Mouse (Mus musculus) thymus, postnatal 4 days (tissue): ENCODE results near the gene Casc3.
"Not testable (repeated sequence)": the region's sequence is repeated elsewhere in the genome, so short reads cannot be mapped to it uniquely, and the experiment has no call there.

Source experiments
- DNase-seq: peaks from one replicate; pipeline ENCODE4 v3.0.0; 2021

Casc3 gene

DNA sequence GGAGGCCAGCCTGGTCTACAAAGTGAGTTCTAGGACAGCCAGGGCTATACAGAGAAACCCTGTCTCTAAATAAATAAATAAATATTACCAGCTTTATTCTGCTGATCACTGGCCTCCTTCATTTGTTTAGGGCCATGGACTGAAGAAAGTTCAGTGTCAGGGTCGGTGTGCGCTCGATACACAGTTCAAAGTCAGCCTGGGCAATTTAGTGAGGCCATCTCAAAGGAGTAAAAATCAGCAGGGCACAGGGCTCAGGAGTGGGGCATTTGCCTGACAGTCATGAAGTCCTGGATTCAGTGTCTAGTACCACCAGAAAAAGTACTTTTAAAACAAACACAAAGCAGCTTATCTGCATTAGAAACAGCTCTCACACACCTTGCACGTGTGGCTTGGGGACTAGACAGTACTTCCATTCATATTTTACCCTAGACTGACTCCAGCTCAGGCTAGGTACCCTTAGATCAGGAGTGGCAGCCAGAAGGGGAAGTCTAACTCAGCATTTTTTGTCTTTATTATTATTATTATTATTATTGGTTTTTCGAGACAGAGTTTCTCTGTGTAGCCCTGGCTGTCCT, 14.0 kb upstream of the Casc3 start:
- no peak for DNase-seq

DNA sequence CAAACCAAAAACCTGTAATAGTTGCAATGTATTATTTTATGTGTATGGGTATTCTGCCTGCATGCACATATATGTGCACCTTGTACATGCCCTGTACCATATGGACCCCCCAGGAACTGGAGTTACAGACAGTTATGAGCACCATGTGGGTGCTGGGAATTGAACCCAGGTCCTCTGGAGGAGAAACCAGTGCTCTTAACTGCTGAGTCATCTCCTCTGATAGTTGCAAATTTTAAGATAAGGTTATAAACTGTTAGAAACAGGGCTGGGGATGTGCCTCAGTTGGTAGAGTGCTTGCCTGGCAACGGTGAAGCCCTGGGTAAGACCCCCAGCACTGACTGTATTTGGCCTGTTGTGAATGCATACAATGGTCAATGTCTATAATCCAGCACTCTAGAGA, 13.3 kb upstream of the Casc3 start:
- no peak for DNase-seq

DNA sequence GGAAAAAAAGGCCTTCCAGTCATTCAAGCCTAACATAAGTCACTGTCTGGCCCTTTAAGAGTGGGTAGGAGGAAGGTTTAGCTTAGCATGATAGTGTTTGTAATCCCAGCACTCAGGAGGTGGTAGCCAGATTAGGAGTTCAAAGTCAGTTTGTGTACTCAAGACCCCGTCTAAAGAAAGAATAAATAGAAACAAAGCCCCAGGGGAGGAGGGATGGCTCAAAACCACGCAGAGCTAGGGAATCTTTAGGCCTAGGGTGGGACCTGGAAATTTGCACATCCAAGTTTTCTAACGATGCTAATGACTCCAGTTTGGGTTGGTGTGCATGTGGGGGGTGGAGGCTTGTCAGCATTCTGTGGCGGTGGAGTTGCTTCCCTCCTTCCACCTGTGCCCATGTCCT, 12.6 kb upstream of the Casc3 start:
- DNase-seq = no peak

DNA sequence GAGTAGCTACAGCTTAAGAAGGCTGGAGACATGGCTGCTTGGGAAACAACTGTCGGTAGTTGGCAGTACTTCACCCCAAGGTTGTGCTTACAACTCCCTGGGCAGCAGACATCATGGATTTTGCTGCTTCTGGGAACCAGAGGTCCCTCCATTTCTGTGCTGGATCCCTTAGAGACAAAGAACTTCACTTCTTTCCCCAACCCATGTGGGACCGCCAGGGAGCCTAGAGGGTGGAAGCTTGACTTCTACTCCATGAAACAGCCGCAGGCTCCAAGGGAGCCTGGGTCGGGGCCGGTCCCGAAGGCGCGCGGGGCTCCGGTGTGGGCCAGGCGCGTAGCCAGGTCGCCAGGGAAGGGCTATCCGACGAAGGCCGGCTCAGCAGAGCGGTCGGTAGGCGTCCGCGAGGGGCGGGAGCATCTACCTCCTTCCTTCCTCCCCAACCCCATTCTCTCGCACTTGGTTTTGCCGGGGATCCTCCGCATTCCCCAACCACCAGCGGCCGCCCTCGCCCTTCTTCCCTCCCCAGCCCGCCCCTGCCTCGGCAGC, 10.2 kb upstream of the Casc3 start:
- DNase-seq = no peak

DNA sequence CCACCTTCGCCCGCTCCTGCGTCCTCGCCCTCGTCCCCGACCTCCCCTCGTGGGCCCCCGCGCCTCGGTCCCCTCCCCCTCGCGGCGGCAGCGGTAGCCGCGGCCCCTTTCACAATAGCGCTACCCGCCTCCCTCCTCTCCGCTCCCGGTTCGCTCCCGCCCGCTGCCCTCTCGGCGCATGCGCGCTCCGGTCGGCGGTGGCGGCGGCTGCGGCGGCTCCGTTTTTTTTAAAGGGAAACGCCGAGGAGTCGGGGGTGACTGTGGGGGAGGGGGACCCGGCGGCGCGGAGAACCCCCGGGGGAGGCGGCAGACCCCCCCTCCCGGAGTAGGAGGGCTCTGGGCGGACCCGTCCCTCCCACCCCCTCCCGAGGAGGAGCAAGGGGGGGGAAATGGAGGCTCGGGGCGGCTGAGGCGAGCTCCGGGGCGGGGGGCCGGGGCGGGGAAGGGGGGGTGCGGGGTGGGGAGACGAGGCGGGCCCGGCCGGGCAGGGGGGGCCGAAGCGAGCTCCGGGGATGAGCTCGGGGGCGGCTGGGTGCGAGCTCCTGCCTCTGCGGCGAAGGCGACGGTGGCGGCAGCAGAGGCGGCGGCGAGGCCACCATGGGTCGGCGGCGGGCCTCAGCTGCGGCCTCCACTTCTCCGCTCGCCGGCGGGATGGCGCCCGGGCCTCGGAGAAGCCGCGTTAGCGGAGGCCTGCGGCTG, 9.5 kb upstream of the Casc3 start, which contains the start of gene Msl1:
Msl1 (plus strand) TSS at position 502 of the 699 bp plus-strand sequence.
- DNase-seq = peak; percentile 92

DNA sequence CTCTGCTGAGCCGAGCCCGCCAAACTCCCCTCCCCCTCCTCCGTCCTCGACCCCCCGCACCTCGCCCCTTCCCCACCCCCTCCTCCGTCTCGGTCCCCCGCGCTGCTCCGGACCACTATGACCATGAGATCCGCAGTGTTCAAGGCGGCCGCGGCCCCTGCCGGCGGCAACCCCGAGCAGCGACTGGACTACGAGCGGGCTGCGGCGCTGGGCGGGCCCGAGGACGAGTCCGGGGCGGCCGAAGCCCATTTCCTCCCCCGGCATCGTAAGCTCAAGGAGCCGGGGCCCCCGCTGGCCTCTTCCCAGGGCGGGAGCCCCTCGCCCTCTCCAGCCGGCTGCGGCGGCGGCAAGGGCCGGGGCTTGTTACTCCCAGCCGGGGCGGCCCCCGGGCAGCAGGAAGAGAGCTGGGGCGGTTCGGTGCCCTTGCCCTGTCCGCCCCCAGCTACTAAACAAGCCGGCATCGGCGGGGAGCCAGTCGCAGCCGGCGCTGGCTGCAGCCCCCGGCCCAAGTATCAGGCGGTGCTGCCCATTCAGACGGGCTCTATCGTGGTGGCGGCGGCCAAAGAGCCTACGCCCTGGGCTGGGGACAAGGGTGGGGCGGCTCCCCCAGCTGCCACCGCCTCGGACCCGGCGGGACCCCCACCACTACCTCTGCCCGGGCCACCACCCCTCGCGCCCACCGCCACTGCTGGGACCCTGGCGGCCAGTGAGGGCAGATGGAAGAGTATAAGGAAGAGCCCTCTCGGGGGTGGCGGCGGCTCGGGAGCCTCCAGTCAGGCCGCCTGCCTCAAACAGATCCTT, 8.8 kb upstream of the Casc3 start:
- DNase-seq = peak; percentile 77

DNA sequence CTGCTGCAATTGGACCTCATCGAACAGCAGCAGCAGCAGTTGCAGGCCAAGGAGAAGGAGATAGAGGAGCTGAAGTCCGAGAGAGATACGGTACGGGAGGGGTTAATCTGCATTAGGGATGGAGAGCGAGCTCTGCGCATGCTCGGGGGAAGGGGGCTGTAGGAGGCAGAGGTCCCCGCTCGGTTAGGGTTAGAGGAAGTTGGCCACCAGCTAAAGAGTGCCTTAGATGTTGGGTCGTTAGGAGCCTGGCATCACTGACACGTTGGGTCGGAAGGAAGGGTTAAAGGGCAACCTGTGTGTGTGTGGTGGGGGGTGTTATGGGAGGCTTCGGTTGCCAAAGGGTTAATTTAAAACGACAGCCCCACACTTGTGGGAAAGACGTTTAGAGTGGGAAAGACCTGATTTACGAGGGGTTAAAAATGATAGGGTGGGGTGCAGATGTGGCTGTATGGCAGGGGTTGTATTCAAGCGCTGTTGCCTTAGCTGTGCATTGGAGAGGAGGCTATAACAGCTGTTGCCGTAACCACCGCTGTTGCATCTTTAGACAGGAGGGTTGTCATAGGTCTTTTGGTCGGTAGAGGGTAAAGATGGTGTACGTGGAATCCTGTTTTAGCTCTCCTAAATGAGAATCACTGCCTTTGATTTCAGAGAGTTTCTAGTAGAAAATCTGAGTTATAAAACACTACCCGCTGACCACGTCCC, 8.0 kb upstream of the Casc3 start:
- DNase-seq = peak; percentile 83

DNA sequence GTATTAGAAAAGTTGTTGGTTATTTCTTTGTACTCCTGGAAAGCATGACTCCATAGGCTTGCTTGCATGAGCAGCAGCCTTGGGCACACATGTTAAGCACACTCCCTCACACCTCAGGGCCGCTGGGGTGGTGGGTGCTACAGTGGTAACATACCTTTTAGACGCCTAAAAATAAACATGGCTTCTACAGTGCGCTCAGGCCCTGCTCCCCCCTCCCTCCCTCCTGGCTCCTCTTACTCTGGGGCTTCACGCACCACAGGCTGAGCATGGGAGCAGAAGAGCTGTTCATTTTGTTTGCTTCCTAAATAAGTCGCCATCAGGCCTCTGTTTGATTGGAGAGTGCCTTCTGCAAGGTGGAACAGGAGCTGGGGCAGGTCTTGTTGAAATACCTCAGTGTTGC, 7.4 kb upstream of the Casc3 start:
- DNase-seq = peak; percentile 37

DNA sequence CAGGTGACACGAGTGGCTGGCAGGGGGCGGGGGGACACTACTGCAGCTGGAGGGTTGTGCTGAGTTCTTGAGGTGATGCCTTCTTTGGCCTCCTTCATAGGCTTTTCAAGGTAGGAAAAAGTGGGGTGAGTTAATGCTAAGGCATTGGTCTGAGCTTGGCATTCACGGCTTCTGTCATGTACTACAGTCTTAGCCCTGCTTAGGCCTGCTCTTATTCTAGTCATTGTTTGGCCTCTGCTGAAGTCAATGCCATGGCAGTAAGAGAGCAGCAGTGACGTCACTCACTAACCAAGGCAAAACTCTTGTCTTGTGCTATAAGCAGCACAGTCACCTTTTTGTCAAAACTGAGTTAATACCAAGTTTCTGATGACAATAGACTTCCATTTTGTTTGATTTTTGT, 6.8 kb upstream of the Casc3 start:
- no peak for DNase-seq

DNA sequence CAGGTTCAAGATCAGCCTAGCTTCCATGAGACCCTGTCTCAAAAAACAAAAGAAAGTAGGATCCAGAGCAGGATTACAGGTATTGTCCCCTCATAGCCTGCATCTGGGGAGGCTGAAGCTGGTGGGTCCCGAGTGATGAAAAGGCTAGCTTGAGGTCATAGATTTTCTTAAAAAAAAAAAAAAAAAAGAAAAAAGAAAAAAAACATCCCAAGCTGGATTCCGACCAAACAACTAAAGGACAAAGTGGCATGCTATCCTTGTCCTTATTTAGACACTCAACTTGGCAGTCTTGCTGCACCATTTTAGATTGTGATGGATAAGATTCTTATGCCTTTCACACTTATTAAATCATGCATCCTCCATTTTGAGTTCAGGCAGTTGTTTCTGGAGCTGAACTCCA, 3.7 kb downstream of the Casc3 start:
- DNase-seq = no peak

DNA sequence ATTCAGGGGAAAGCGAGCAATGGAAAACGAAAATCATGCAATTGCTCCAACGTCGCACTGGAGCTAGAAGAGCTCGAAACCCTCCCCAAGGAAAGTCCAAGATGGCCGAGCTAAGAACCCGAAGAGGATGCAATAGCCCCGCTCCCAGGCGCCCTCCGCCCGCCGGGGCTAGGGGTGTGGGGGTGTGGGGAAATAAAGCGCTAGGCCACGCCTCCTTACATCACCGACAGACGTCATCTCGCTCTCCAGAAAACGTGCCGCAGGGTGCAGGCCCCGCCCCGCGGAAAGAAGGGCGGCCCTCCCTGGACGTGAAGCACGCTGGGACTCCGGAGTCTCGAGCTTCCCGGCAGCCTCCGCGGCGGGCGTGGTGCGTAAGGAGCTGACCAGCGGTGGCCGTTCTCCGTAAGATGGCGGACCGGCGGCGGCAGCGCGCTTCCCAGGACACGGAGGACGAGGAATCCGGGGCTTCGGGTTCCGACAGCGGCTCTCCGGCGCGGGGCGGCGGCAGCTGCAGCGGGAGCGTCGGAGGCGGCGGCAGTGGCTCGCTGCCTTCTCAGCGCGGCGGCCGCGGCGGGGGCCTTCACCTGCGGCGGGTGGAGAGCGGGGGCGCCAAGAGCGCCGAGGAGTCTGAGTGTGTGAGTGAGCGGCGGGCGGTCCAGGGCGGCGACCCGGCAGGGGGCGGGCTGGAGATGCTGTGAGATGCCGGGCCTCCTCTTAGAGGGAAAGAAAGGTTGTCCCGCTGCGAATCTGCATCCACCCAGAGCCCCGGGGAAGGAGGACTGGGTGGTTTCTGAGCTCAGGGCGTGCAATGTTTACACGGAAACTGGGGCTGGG, 5.0 kb downstream of the Casc3 start:
- DNase-seq = peak; percentile 98

DNA sequence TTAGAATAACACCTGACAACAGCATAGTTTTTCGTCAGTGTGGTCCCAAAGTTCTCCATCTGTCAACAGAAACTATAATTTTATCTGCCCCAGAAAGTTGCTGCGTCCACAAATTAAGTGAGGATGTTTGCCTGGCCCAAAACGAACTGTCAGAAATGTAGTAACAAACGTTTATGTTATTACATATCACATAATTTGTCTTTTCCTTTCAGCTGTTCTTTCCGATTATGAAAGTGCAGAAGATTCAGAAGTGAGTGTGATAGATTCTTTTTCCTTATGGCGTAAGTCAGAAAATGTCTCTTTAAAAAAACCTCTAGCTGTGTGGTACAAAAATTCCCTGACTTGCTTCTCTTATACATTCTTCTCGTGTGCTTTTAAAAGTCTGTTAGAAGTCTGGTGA, 6.0 kb downstream of the Casc3 start:
- no peak for DNase-seq

DNA sequence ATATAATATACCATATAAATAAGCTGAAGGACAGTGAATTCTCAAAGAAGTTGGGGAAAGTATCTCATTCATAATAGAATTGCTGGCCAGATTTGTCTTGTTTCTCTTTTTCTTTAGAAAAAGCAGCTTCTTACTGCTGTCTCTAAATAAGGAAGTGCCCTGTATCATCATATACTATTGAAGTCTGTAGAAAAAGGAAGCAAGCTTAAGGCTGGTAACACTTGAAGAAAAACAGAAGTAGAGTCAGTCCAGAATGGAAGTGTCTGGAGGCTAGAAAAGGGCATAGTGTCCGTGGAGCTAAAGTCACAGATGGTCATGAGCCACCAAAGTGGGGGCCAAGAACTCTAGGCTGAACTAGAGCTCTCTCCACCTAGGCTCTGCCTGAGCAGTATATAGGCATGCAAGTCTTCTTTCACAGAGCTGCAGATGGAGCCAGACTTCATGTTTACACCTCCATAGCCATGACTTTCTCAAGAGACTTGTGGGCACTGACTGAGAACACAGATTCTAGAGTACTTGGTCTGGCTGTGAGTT, 12.1 kb downstream of the Casc3 start:
- DNase-seq = no peak

DNA sequence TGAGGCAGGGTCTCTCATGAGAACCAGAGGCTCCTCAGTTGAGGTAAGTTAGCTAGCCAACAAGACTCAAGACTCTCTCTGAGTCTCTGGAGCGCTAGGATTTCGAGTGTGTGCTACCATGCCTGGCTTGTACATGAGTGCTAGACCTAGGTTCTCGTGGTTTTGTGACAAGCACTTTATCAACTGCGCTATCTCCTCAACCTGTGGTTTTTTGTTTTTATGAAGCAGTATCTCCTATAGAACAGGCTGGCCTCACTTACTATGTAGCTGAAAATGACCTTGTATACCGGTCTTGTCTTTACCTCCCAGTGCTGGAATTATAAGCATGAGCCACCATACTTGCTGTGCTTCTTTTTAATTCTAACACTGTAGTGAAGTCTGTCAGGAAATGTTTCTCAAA, 16.3 kb downstream of the Casc3 start:
- DNase-seq = no peak

DNA sequence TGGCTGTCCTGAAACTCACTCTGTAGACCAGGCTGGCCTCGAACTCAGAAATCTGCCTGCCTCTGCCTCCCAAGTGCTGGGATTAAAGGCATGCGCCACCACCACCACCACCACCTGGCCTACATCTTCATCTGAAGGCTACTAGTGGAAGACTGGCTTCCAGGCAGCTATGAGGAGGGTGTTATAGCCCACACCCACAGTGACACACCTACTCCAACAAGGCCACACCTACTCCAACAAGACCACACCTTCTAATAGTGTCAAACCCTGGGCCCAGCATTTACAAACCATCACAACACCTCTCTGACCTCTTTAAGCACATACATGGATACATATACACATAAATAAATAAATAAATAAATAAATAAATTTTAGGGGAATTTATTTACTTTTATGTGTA, 21.4 kb downstream of the Casc3 start:
- DNase-seq = not testable (repeated sequence)

DNA sequence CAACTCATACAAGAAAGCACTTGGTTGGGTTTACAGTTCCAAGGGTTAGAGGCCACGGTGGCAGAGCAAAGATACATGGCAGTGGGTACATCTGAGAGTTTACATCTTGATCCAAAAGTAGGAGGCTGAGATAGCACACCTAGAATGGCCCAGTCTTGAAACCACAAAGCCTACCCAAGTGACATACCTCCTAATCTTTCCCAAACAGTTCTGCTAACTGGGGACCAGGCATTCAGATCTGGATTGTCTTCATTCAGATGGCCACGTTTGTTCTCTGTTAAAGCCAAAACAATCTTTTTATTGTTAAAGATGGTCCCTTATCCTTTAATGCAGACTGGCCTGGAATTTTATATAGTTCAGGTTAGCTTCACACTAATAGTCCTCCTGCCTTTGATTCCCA, 23.2 kb downstream of the Casc3 start:
- no peak for DNase-seq

DNA sequence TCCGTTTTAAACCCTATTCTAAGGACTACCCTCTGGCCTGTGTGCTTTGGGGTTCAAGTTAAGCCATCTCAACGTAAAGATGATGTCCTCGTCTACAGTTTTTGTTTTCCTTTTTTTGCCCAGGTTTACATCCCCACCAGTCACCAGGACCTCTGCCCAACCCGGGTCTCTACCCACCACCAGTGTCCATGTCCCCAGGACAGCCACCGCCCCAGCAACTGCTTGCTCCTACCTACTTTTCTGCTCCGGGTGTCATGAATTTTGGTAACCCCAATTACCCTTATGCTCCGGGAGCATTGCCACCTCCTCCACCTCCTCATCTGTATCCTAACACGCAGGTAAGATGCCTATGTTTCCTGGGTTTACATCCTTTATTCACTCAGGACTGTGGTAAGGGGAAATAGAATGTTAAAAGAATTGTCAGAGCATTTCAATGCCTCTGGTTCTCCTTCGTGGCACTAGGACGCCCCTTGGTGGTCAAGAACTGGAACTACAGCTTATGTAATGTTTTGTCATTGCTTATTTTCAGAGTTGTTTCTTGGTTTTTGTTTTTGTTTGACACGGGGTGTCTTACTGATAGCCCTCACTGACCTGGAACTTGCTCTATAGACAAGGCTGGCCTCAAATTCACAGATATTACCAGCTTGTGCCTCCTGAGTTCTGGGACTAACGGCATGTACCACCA, 24.5 kb downstream of the Casc3 start:
- DNase-seq = peak; percentile 67

DNA sequence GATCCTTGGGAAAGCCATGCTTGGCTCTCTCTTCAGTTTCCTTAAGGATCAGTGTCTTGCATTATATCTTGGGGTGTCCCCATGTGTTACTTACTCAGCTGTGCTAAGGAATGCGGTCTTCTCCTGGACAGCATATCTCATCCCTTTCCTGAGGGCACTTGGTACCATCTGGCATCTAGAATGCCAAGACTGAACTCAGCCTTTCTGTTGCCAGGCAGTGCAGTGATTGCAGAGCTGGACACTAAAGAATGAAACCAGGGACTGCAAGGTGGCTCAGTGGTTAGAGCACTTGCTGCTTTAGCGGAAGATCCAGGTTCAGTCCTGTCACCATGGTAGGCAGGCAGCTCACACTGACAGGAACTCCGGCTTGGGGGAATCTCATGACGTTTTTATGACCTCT, 25.2 kb downstream of the Casc3 start:
- no peak for DNase-seq

DNA sequence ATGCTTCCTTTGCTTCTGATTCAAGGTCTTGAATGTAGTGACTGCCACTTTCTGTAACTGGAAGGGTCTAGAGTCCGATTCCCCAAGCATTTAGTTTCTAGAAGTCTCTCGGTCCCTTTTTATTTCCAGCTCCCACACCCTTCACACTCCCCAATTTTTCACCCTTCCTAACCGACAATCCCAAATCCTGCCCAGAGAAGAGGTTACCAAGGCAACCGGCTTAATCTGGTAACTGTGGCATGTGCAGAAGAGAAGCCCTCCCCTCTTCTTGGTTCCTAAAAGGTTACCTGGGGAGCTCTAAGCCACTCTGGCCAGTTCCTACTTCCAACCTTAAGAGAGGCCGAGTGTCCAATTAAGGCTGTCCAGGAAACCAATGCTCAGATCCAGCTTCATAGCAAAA, 30.6 kb downstream of the Casc3 start:
- DNase-seq = no peak

DNA sequence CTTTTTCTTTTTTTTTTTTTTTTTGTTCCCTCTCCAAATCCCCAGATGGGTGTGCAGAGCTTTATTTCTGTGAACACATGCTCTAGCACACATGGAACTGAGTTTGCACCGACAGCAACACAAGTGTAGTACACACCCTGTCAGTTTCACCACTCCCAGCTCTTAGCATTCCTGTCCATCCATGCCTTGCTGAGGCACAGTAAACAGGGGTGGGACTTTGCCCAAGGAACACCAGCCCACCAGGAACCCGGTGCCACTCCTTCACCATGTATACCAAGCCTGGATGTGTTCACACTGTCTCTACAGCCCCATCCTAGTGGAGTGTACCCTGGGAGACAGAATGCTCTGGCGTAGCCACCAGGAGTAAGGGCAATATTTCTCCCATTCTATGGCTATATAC, 31.0 kb downstream of the Casc3 start:
- no peak for DNase-seq

DNA sequence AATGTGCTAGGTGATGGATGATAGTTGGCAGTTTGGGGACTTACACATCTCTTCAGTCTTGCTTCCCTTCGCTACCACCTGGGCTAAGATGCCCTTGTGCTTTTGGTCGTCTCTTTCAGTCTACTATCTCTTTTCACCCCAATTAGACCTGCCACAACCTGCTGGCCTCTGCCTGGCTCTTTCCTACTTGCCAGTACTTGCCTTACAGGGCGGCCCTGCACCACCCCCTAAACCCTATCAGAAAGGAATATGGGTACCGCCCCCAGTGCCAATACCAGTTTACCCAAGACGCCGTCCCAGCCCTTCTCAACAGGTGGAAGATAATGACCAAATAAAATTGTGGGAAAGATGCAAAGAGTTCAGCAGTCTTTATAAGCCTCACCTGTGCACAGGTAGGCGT, 31.4 kb downstream of the Casc3 start:
- DNase-seq = no peak
